Mouse (Mus musculus): ENCODE data around the gene Met. TPM values are rescaled to one million over a fixed set of nuclear protein-coding genes. Genes with fewer than 3 reads are reported as not detected.

Met gene
- total and polyA plus RNA-seq, 3 experiments = 0.13 to 0.53 (median 0.26) TPM

DNA sequence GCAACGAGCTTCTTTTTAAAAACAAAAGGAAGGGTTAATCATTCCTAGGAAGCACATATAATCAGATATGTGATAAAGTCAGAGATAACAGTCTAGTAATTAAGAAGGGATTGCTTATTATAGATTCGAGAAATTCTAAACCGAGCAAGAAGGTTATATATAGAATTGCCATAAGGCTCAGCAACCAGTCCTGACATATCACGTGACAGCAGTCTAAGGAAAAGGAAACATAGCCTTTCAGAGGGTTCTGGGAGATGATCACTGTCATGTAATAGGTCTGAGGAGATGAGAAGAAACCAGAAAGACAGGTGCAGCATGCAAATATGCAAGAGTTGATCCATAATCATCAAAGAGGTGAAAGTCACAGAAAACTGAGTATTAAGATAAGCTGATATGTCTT, 59.3 kb downstream of the Met start:
- no peak for DNase-seq (ENCODE audit: extremely low read depth)
- H3K9me3 ChIP-seq (replicated peaks; ENCODE audit: low read length) = no peaks in the 10 kb centered on the region
- in situ Hi-C loops (cut with MboI; ENCODE audit: low pct_ligation_motif_present, low pct_unique_long_range_greater_than_20kb, low sequenced_read_pairs) (no loop called here), dilution Hi-C loops (cut with MboI; ENCODE audit: extremely low pct_ligation_motif_present, extremely low pct_unique_long_range_greater_than_20kb, low sequenced_read_pairs) (no loop called here)
- TF ChIP-seq ETS1 (conservative IDR thresholded peaks at IDR 0.05; ENCODE audit: low read depth, low read length) (no peak), ZKSCAN1 (IDR thresholded peaks at IDR 0.05; ENCODE audit: borderline replicate concordance, low read depth, low read length) (no peak), HCFC1 (IDR thresholded peaks at IDR 0.05; ENCODE audit: low read depth, low read length) (no peak), NELFE (IDR thresholded peaks at IDR 0.05; ENCODE audit: low read depth, low read length) (no peak), SIN3A (IDR thresholded peaks at IDR 0.05; ENCODE audit: low read length) (no peak), MEF2A (IDR thresholded peaks at IDR 0.05; ENCODE audit: borderline replicate concordance, low read depth, low read length) (no peak)
- H3K9ac ChIP-seq (ENCODE audit: insufficient read depth, low read depth) = no peak overlapping the region
- no peak overlapping the region for H3K4me2 ChIP-seq (ENCODE audit: insufficient read depth, low read depth, poor library complexity, severe bottlenecking)
- H3K4me1 ChIP-seq (ENCODE audit: control insufficient read depth in 1 of 2, insufficient read depth in 2 of 2) = peaks cover 3 to 12% of the 10 kb centered on the region in 2 experiments; a peak in 3 of 4 replicates
- no peaks in the 10 kb centered on the region for H3K27me3 ChIP-seq (replicated peaks)
- H3K4me3 ChIP-seq (replicated peaks in 1 of 3; ENCODE audit: low read depth in 2 of 3, low read length in 2 of 3, poor library complexity in 1 of 3) = no peak overlapping the region
- H3K79me2 ChIP-seq (replicated peaks; ENCODE audit: control insufficient read depth, extremely low read depth, insufficient read depth, poor library complexity, severe bottlenecking) = no peaks in the 10 kb centered on the region
- no peak overlapping the region for H3K27ac ChIP-seq (ENCODE audit: insufficient read depth, low read depth)
- no peaks in the 10 kb centered on the region for H3K36me3 ChIP-seq (replicated peaks in 1 of 2; ENCODE audit: control insufficient read depth in 1 of 2, insufficient read depth in 1 of 2, low read length in 1 of 2)

DNA sequence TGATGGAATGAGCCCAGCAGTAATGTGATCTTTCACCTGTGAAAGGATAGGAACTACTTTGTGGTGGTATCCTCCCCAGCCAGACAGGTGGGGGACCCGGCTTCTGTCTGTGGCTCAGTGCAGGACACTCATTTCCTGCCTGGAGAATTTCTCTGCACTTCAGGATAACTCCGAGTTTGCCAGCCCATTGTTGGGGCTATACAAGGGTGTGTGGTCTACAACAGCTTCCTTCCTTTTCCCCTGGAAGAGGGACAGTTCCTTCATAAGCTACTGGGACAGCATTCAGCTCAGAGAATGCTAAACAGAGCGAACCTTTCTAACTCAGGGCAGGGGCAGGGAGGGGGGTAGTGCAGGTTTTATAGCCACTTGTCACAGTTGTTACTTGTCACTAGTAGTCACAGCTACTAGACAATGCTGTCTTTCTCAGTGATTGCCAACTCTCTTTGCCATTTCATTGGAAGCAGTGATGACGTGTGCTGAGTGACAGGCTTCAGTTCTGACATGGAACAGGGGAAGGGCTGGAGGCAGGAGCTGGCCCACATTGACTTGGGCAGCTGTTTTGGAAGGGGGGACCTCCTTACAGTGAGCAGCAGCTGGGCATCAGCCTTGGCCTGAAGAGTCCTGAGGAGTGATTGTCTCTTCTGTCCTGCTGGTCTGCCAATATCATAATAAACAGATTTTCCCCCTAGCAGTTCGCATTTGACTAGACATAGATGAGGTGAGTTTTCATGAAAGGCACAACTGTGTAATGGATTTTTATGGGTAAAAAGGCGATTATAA, 66.1 kb downstream of the Met start:
- H3K9me3 ChIP-seq (replicated peaks; ENCODE audit: low read length) = no peaks in the 10 kb centered on the region
- H3K9ac ChIP-seq (ENCODE audit: insufficient read depth, low read depth) = no peak overlapping the region
- DNase-seq (ENCODE audit: extremely low read depth) = no peak
- in situ Hi-C loops (cut with MboI; ENCODE audit: low pct_ligation_motif_present, low pct_unique_long_range_greater_than_20kb, low sequenced_read_pairs) (no loop called here), dilution Hi-C loops (cut with MboI; ENCODE audit: extremely low pct_ligation_motif_present, extremely low pct_unique_long_range_greater_than_20kb, low sequenced_read_pairs) (no loop called here)
- no peak overlapping the region for H3K4me2 ChIP-seq (ENCODE audit: insufficient read depth, low read depth, poor library complexity, severe bottlenecking)
- H3K27ac ChIP-seq (ENCODE audit: insufficient read depth, low read depth) = no peak overlapping the region
- no peaks in the 10 kb centered on the region for H3K79me2 ChIP-seq (replicated peaks; ENCODE audit: control insufficient read depth, extremely low read depth, insufficient read depth, poor library complexity, severe bottlenecking)
- no peaks in the 10 kb centered on the region for H3K36me3 ChIP-seq (replicated peaks in 1 of 2; ENCODE audit: control insufficient read depth in 1 of 2, insufficient read depth in 1 of 2, low read length in 1 of 2)
- no peaks in the 10 kb centered on the region for H3K27me3 ChIP-seq (replicated peaks)
- peaks cover 0 to 5% of the 10 kb centered on the region in 2 experiments; a peak in 1 of 4 replicates for H3K4me1 ChIP-seq (ENCODE audit: control insufficient read depth in 1 of 2, insufficient read depth in 2 of 2)
- H3K4me3 ChIP-seq (replicated peaks in 1 of 3; ENCODE audit: low read depth in 2 of 3, low read length in 2 of 3, poor library complexity in 1 of 3) = no peak overlapping the region
- TF ChIP-seq MAZ (IDR thresholded peaks at IDR 0.05; ENCODE audit: low read depth, low read length) (no peak), MEF2A (IDR thresholded peaks at IDR 0.05; ENCODE audit: borderline replicate concordance, low read depth, low read length) (no peak), HCFC1 (IDR thresholded peaks at IDR 0.05; ENCODE audit: low read depth, low read length) (no peak)

DNA sequence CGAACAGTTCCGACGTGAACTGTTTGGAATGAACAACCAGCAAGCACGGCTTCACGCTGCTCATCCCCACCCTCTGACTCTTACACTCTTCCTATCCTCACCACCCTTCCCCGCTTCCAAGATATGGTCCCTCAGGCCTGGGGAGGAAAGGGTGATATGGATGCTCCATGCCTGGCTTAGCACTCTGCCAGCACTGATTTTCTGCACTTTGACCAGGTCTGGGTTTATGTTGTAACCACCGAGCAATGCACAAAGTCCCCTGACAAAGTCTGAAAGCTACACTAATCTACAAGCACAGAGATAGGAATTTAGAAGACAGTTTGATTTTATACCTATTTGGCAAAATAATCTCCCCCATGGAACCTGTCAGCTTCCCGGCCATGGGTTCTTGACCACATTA, 78.0 kb downstream of the Met start:
- no peak overlapping the region for H3K27ac ChIP-seq (ENCODE audit: insufficient read depth, low read depth)
- H3K9me3 ChIP-seq (replicated peaks; ENCODE audit: low read length) = no peaks in the 10 kb centered on the region
- no peaks in the 10 kb centered on the region for H3K36me3 ChIP-seq (replicated peaks in 1 of 2; ENCODE audit: control insufficient read depth in 1 of 2, insufficient read depth in 1 of 2, low read length in 1 of 2)
- DNase-seq (ENCODE audit: extremely low read depth) = no peak
- no peaks in the 10 kb centered on the region for H3K27me3 ChIP-seq (replicated peaks)
- in situ Hi-C loops (cut with MboI; ENCODE audit: low pct_ligation_motif_present, low pct_unique_long_range_greater_than_20kb, low sequenced_read_pairs) = no loop called here
- H3K4me1 ChIP-seq (ENCODE audit: control insufficient read depth in 1 of 2, insufficient read depth in 2 of 2) = peaks cover 0 to 23% of the 10 kb centered on the region in 2 experiments; a peak in 1 of 4 replicates
- no peak overlapping the region for H3K9ac ChIP-seq (ENCODE audit: insufficient read depth, low read depth)
- H3K4me3 ChIP-seq (replicated peaks in 1 of 3; ENCODE audit: low read depth in 2 of 3, low read length in 2 of 3, poor library complexity in 1 of 3) = no peak overlapping the region
- H3K4me2 ChIP-seq (ENCODE audit: insufficient read depth, low read depth, poor library complexity, severe bottlenecking) = no peak overlapping the region
- dilution Hi-C loops (cut with MboI; ENCODE audit: extremely low pct_ligation_motif_present, extremely low pct_unique_long_range_greater_than_20kb, low sequenced_read_pairs) = no loop called here
- no peak for TF ChIP-seq NELFE (IDR thresholded peaks at IDR 0.05; ENCODE audit: low read depth, low read length)
- TF ChIP-seq E2F4 (IDR thresholded peaks at IDR 0.05; ENCODE audit: insufficient replicate concordance, low read depth, low read length) = no peak
- no peak for TF ChIP-seq ETS1 (conservative IDR thresholded peaks at IDR 0.05; ENCODE audit: low read depth, low read length)
- TF ChIP-seq IRF4 (IDR thresholded peaks at IDR 0.05; ENCODE audit: low read depth, low read length) = no peak
- TF ChIP-seq MYC (IDR thresholded peaks at IDR 0.05; ENCODE audit: low read depth, low read length) = no peak
- TF ChIP-seq UBTF (IDR thresholded peaks at IDR 0.05; ENCODE audit: low read depth, low read length) = no peak
- no peak for TF ChIP-seq MAZ (IDR thresholded peaks at IDR 0.05; ENCODE audit: low read depth, low read length)
- TF ChIP-seq CTCF (conservative IDR thresholded peaks at IDR 0.05 in 1 of 2, IDR thresholded peaks at IDR 0.05 in 1 of 2; ENCODE audit: low read depth in 2 of 2, low read length in 2 of 2) = no peak
- no peak for TF ChIP-seq KAT2A (IDR thresholded peaks at IDR 0.05; ENCODE audit: insufficient replicate concordance, low read length)
- no peak for TF ChIP-seq GABPA (IDR thresholded peaks at IDR 0.05; ENCODE audit: insufficient replicate concordance, low read depth, low read length)
- TF ChIP-seq USF2 (conservative IDR thresholded peaks at IDR 0.05; ENCODE audit: low read depth, low read length) = no peak
- no peaks in the 10 kb centered on the region for H3K79me2 ChIP-seq (replicated peaks; ENCODE audit: control insufficient read depth, extremely low read depth, insufficient read depth, poor library complexity, severe bottlenecking)
